Mouse (Mus musculus) testis, adult 2 months (tissue): Measurements from ENCODE around the gene Clk1.

ENCODE experiments used
- CTCF ChIP-seq: fragments of 200-500 bp; IDR thresholded peaks from 2 replicates; pipeline ENCODE4 v1.5.1; 2012; ENCODE audit warnings: low read depth, mild to moderate bottlenecking, inconsistent platforms, low read length, moderate library complexity; ENCODE audit not compliant: control insufficient read depth, insufficient read depth, insufficient replicate concordance
- POLR2A ChIP-seq: fragments of 200-500 bp; IDR thresholded peaks from 2 replicates; pipeline ENCODE4 v1.6.1; 2012; ENCODE audit warnings: low read depth, mild to moderate bottlenecking, inconsistent platforms, low read length, moderate library complexity; ENCODE audit not compliant: control insufficient read depth

DNA sequence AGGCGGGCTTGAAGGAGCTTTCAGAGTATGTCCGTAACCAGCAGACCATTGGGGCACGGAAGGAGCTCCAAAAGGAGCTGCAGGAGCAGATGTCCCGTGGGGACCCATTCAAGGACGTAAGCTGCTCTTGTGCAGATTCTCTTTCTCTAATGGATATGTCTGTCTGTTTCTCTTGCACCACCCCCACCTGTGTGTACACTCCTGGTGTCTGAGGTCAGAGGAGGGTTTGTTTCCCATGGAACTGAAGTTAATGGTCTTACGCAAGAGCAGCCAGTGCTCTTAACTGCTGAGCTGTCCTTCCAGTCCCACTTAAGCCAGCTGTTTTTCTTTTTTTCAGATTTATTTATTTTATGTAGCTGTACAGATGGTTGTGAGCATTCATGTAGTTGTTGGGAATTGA, 22.5 kb downstream of the Clk1 start:
- TF ChIP-seq CTCF (no peak), POLR2A (no peak)
